Mouse (Mus musculus) left cerebral cortex, postnatal 10 days (tissue): Measurements from ENCODE around the gene Gmcl1. TPM values are rescaled to one million over a fixed set of nuclear protein-coding genes. Genes with fewer than 3 reads are reported as not detected.

Experiments
- DNase-seq, 2 experiments: peaks; one replicate each; pipeline ENCODE4 v3.0.0; 2021 to 2022; ENCODE audit warnings: low spot score in 2 of 2, mixed read lengths in 1 of 2; ENCODE audit errors: extremely low spot score in 1 of 2
- intact Hi-C: fragments of 180-260 bp; cut with DNase I; formaldehyde crosslinking; loops from one replicate; pipeline ENCODE4 v1.15.1; 2025
- total RNA-seq, 2 experiments: library from RNA; stranded (reverse); gene quantifications; 2 replicates each; pipeline ENCODE4 v1.2.3; 2021

The Gmcl1 gene
- total RNA-seq, 2 experiments from 2014 or later, result 36.2 to 37.0 TPM

DNA sequence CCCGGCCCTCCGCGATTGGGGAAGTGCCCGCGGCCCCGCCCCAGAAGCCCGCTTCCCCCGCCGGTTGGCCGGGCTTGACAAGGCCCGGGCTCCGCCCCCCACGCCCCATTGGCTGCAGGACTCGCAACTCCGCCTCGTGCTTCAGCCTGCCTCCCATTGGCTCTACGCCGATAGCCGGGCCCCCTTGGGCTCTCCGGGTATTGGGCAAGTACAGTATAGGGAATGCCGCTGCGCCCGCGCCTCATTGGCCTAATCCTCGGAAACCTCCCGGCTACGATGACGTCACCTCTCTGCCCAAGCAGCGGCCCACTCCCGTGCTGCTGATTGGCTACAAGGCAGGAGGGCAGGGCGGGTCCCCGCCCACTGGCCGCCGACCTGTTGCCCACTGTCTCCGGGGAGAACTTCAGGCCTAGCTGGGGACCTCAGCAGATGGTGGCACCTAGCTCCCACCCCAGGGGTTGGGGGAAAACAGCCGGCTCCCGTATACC is 63.9 kb downstream of the Gmcl1 start:
- peak; percentile 100 for DNase-seq
- intact Hi-C loops, result no loop called here

DNA sequence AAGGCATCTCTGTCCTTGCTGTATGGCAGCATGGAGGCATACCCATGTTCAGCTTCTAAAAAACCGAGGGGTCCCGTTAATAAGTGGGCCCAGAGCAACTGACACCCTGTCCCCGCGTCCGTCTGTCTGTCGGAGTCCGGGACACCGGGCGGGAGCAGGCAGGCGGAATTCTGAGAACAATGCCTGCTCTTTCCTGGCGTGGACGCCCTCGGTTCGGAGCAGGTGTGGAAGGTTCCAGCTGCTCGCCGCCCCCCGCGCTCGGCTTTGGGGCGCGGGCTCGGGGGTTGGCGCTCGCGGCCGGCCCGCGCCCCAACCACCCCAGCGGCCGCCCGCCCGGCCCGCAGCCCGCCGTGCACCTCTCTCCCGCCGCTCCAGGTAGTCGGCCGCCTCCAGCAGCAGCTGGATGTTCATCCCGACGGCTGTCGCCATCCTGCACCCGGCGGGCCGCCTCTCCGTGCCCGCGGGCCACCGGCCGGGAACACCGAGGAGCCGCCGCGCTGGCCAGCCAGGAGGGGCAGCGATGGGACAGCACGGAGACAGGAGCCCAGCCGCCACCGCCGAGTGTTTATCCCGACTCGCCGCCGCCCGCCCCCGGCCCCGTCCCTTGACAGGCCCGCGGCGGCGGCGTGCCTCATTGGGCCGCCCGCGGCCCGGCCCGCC is 64.5 kb downstream of the Gmcl1 start, which contains the start of gene Mxd1:
Gene Mxd1 (minus strand): TSS at position 582 of the 660 bp plus-strand sequence.
- peak in 1 of 2 experiments; percentile 53 for DNase-seq
- intact Hi-C loops, result no loop called here

DNA sequence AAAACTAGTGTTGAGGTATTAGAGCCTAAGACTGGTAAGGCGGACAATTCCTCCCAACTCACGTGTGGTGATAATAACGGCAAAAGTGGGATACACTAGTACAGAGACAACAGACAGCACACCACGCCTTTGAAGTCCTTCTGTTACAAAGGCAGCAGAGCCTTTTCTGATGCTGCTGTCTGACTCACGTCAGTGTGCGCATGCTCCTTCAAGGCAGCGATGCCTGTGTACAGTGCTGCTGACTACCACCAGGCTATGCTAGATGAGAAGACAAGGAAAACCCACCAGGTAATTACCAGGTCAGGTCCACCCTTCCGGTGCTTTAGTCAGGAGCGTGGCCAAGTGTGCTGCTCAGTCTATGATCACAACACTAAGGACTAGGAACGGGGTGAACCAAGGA is 66.1 kb downstream of the Gmcl1 start:
- no peak for DNase-seq
- intact Hi-C loops, result no loop called here

DNA sequence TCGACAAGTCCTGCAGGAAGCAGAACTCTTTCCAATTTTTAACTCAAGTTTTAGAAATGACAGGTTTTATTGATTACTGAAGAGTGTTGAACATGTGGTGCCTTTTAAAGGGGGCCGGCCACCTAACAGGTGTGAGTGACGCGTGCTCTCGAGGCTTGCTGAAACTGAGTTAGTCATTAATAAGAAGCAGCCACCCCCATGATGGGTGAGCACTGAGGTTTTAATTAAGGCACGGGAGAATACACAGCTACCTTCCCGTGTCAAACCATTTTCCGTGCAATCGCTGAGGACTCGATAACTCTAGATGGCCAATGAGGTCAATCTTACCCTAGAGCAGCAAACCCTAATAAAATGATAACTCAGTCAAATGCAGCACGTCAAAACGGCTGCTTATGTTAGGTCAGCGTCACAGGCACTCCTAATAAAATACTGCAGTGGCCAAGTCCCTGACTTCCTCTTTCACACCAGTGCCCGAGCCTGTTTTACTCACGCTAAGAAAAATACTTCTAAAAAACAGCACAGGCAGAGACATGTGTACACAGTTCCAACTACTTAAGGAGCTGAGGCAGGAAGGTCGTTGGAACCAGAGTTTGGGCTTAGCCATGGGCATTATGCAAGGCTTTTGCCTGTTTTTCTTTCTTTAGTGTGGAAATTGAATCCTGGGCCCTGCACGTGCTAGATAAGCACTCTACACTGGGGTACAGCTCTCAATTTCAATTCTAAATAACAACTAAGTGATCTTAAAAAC is 67.4 kb downstream of the Gmcl1 start:
- DNase-seq, result no peak
- intact Hi-C loops, result no loop called here

- DNase-seq, result no peak
- intact Hi-C loops, result no loop called here
Observed at GRCm38 (mm10) chr6:86665076-86665475, 68.1 kb downstream of the Gmcl1 start.

- intact Hi-C loops, result no loop called here
- no peak for DNase-seq
Observed at GRCm38 (mm10) chr6:86660161-86660877, 72.9 kb downstream of the Gmcl1 start.

GRCm38 (mm10) chr6:86658501-86658900 is 74.7 kb downstream of the Gmcl1 start:
- no peak for DNase-seq
- intact Hi-C loops, result no loop called here

DNA sequence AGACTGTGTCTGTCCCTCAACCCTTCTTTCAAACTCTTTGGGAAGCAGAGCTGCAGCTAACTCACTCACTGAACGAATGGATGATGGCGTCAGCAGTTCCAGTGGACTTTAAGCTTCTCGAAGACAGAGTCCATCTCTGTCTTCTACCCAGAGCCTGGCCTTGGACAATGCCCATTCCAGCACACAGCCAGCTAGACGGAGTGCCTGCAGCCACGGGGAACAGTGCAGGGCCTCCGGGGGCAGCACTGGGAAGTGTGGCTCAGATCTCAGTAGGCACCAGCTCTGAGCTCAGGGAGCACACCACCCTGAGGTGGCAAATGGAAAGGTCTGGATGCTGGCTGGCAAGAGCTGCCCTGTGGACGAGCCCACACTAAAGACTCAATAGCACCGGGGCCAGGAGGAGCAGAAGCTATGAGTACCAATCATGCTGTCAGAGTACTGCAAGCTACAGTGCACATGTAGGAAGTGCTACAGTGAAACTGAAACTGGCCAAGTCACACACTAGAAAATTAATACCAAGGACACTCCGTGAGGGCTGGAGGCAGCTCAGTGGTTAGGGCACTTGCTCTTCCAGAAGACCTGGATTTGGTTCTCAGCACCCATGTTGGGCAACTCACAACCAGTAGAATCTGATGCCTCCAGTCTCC is 78.8 kb downstream of the Gmcl1 start:
- no peak for DNase-seq
- intact Hi-C loops, result no loop called here

- intact Hi-C loops, result no loop called here
- no peak for DNase-seq
Observed at GRCm38 (mm10) chr6:86653026-86653425, 80.2 kb downstream of the Gmcl1 start.

DNA sequence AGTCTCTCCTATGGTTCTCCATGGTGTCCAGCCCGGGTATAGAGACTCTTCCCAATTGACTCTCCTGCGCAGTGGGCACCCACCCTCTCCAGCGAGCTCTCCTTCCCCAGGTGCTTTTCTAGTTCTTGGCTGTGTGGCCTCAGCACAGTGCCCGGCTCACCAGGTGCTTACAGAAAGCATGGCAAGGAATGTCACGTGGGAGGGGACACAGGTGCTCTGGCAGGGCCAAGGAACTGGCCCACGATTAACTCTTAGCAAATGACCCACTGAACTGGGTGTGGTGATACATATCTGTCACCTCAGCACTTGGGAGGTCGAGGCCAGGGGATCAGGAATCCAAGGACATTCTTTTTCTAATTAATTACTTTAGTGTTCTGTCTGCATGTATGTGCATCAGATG is 87.0 kb downstream of the Gmcl1 start:
- DNase-seq, result no peak
- intact Hi-C loops, result no loop called here

DNA sequence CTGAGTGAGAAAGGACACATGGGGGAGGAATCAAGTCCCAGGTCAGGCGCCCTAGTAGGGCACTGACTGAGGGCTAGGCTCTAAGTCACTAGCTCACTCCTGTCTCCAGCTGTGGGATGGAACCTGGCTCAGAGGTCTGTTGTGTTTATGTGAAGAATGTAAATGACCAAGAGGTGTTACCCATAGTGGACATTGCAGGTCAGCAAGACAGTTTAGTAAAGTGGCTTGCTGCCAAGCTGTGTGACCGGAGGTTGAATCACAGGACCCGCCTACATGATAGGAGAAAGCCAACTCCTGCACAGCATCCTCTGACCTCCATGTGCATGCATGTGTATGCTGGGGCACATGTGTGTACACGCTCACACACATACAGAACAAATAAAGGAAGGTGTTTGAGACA is 87.6 kb downstream of the Gmcl1 start:
- intact Hi-C loops, result no loop called here
- DNase-seq, result no peak

- no peak for DNase-seq
- intact Hi-C loops, result no loop called here
Observed at GRCm38 (mm10) chr6:86644775-86645400, 88.3 kb downstream of the Gmcl1 start.

Other genes with a start within 250 kb of the Gmcl1 start
- gene Pcbp1, start 207.1 kb downstream of the Gmcl1 start, total RNA-seq, result 100 to 1,000 TPM; 175 to 177 TPM
- 1 to 10 TPM; 1.3 to 1.7 TPM for gene Asprv1, start 105.2 kb downstream of the Gmcl1 start, total RNA-seq
- gene Mxd1, start 64.2 kb downstream of the Gmcl1 start, total RNA-seq, result 10 to 100 TPM; 14.7 to 18.7 TPM
- gene Snrnp27, start 48.9 kb downstream of the Gmcl1 start, total RNA-seq, result 10 to 100 TPM; 51.8 to 53.7 TPM
- gene Anxa4, start 60.2 kb upstream of the Gmcl1 start, total RNA-seq, result 1 to 10 TPM; 3.1 to 3.8 TPM
- 100 to 1,000 TPM; 263 to 271 TPM for gene Aak1, start 116.1 kb upstream of the Gmcl1 start, total RNA-seq